In genomic region chr6:34316854-34317771, GRCm38 (mm10) we compare ENCODE assay signal across 1 mouse cellular context.
TF ChIP-seq lines count a peak whose summit lies in the region.

Akr1b3 (minus strand) TSS chr6:34317478.

TF ChIP-seq in CH12.LX, 34 proteins besides CTCF, POLR2A, EP300 and RAD21 (continued from another document):
- TF ChIP-seq ELF1 (IDR thresholded peaks at IDR 0.05; ENCODE audit: low read depth, low read length), result peak; percentile 83
- TF ChIP-seq KAT2A (IDR thresholded peaks at IDR 0.05; ENCODE audit: insufficient replicate concordance, low read length), result 0 out of 2 replicates have a peak, but pooled peaks have one; percentile 6
- peak; percentile 86 for TF ChIP-seq IRF4 (IDR thresholded peaks at IDR 0.05; ENCODE audit: low read depth, low read length)
- no peak for TF ChIP-seq JUN (IDR thresholded peaks at IDR 0.05; ENCODE audit: insufficient read depth, low read depth, low read length)
- peak; percentile 61; the same call in 1 of the 2 replicates for TF ChIP-seq RCOR1 (conservative IDR thresholded peaks at IDR 0.05; ENCODE audit: low read depth, low read length)
- peak; percentile 37; the same call in 1 of the 2 replicates for TF ChIP-seq NRF1 (IDR thresholded peaks at IDR 0.05; ENCODE audit: low read depth, low read length)
- TF ChIP-seq CHD2 (IDR thresholded peaks at IDR 0.05; ENCODE audit: low read length), result peak; percentile 45; the same call in 1 of the 2 replicates
- peak; percentile 60 for TF ChIP-seq HCFC1 (IDR thresholded peaks at IDR 0.05; ENCODE audit: low read depth, low read length)
- TF ChIP-seq ZMIZ1 (IDR thresholded peaks at IDR 0.05; ENCODE audit: low read depth, low read length), result peak; percentile 90
- peak; percentile 45 for TF ChIP-seq USF1 (IDR thresholded peaks at IDR 0.05; ENCODE audit: low read depth, low read length)
- no peak for TF ChIP-seq ZNF384 (IDR thresholded peaks at IDR 0.05; ENCODE audit: low read depth, low read length)
- TF ChIP-seq CHD1 (IDR thresholded peaks at IDR 0.05; ENCODE audit: low read depth, low read length), result no peak; the same call in 1 of the 2 replicates
